Mouse (Mus musculus) heart, postnatal 0 days (tissue): ENCODE data around the gene Atf6b.

ENCODE experiments used
- CTCF ChIP-seq: IDR thresholded peaks from 2 replicates; pipeline ENCODE4 v1.5.1; 2016; ENCODE audit warnings: antibody characterized with exemption, control low read depth, low read depth
- EP300 ChIP-seq: IDR thresholded peaks from 2 replicates; pipeline ENCODE4 v1.6.1; 2016; ENCODE audit warnings: antibody characterized with exemption, low read depth

DNA sequence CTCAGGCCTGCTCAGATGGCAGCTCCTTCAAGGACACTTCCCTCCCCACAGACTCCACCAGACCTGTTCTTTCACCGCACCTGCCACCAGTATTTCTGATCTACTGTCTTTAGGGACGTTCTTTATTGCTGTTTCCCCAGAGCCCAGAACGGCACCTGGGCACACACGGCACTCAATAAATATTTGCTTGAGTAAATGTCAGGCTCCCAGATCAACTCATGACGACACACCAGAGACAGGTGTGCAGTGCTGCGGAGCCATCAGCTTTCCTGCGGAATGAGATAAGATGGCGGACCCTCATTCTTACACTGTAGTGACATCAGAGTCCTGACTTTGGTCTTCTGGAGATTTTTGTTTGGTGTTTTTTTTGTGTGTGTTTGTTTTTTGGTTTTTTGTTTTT, 25.9 kb upstream of the Atf6b start:
- TF ChIP-seq CTCF (no peak), EP300 (no peak)
